Mouse (Mus musculus) cortical plate, adult 2 months (tissue): ENCODE measurements at regions not wholly inside any gene's neighbourhood (a gene's known extent, or its start where the extent isn't known, plus 50 kb on each side); places are given as distances from the start of the nearest gene placed in this dataset.

ENCODE experiments used
- CTCF ChIP-seq: fragments of 200-500 bp; IDR thresholded peaks from 2 replicates; pipeline ENCODE4 v1.5.1; 2011; ENCODE audit warnings: mild to moderate bottlenecking, control low read depth, low read length; ENCODE audit not compliant: insufficient read depth; ENCODE audit errors: extremely low read depth
- POLR2A ChIP-seq: fragments of 200-500 bp; IDR thresholded peaks from 2 replicates; pipeline ENCODE4 v1.6.1; 2011; ENCODE audit warnings: mild to moderate bottlenecking, low read length, control low read depth; ENCODE audit not compliant: insufficient read depth; ENCODE audit errors: extremely low read depth

GRCm38 (mm10) chr2:106455039-106455438 is 238.0 kb upstream of the Mpped2 start:
- TF ChIP-seq CTCF (no peak), POLR2A (no peak)
